Mouse (Mus musculus) lung, adult 2 months (tissue): ENCODE measurements around the gene Flot1. TPM values are rescaled to one million over a fixed set of nuclear protein-coding genes. Genes with fewer than 3 reads are reported as not detected.
"Not testable (repeated sequence)": the region's sequence is repeated elsewhere in the genome, so short reads cannot be mapped to it uniquely, and the experiment has no call there.

Source experiments
- DNase-seq: peaks from one replicate; pipeline ENCODE4 v3.0.0; 2022
- H3K4me1 ChIP-seq: fragments of 200-500 bp; 2 replicates; pipeline ENCODE4 v1.6.1; 2011; ENCODE audit warnings: low read length; ENCODE audit not compliant: control insufficient read depth, insufficient read depth
- H3K4me3 ChIP-seq: fragments of 200-500 bp; replicated peaks from 2 replicates; pipeline ENCODE3; 2011; ENCODE audit warnings: low read depth, mild to moderate bottlenecking, control low read depth, low read length; ENCODE audit errors: extremely low read depth
- CTCF ChIP-seq: fragments of 200-500 bp; IDR thresholded peaks from 2 replicates; pipeline ENCODE4 v1.5.1; 2011; ENCODE audit warnings: mild to moderate bottlenecking, low read length, control low read depth; ENCODE audit not compliant: insufficient read depth
- POLR2A ChIP-seq: fragments of 200-500 bp; IDR thresholded peaks from 2 replicates; pipeline ENCODE4 v1.6.1; 2011; ENCODE audit warnings: low read depth, mild to moderate bottlenecking, control low read depth, low read length, borderline replicate concordance; ENCODE audit errors: extremely low read depth
- WGBS: fragments of 180-500 bp; shearing (Covaris S2); methylation state at CpG from one replicate; pipeline ENCODE4 v1.1.7; 2018; 5-methylcytosine and 5-hydroxymethylcytosine counted together
- polyA plus RNA-seq: library from polyadenylated mRNA; depleted of rRNA; stranded (reverse); fragments of >200 nt; gene quantifications from 2 replicates; pipeline ENCODE4 v1.2.3, GENCODE M21; 2012

Flot1 gene
- polyA plus RNA-seq, 1 experiment = 89.7 TPM

DNA sequence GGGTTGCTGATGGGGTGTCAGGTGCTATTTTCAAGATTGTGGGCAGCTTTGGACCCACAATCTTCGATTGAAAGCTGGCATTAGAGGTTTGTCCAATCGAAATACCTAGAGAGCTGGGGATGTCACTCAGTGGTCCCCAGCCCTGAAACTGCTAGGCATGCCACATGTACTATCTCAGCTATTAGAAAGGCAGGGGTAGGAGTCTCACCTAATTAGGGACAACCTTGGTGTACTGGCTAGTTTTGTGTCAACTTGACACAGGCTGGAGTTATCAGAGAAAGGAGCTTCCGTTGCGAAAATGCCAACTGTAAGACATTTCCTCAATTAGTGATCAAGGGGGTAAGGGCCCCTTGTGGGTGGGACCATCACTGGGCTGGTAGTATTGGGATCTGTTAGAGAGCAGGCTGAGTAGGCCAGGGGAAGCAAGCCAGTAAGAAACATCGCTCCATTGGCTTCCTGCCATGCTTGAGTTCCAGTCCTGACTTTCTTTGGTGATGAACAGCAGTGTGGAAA lies 10.3 kb downstream of the Flot1 start:
- no peak for TF ChIP-seq CTCF
- TF ChIP-seq POLR2A = no peak
- 30% methylated on average over 5 of the region's 5 CpGs for WGBS
- H3K4me1 ChIP-seq = peaks cover 21% of the 10 kb centered on the region
- no peak overlapping the region for H3K4me3 ChIP-seq
- DNase-seq = no peak

- 49% methylated on average over 5 of the region's 5 CpGs for WGBS
- TF ChIP-seq POLR2A (no peak), CTCF (no peak)
- DNase-seq = no peak
- Histone ChIP-seq H3K4me3 (no peak overlapping the region), H3K4me1 (peaks cover 23% of the 10 kb centered on the region)
Observed at GRCm38 (mm10) chr17:35833894-35834293, 10.9 kb downstream of the Flot1 start.

DNA sequence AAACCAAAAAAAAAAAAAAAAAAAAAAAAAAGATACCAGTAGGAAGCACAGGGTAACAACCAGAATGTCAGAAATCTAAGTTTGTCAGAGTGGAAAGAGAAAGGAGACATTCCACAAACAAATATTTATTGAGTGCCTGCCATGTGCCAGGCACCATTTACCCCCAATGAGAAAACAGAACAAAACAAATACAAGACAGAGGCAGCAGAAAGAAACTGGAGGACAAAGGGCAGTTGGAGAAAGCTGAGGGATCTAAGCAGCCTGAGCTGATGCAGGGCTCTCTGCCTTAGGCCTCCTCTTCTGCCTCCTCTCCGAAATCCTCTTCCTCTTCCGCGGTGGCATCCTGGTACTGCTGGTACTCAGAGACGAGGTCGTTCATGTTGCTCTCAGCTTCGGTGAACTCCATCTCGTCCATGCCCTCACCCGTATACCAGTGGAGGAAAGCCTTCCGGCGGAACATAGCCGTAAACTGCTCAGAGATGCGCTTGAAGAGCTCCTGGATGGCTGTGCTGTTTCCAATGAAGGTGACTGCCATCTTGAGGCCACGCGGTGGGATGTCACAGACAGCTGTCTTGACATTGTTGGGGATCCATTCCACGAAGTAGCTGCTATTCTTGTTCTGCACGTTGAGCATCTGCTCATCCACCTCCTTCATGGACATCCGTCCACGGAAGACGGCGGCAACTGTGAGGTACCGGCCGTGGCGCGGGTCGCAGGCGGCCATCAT lies 11.8 kb downstream of the Flot1 start:
- peaks cover 18% of the 10 kb centered on the region for H3K4me1 ChIP-seq
- 49% methylated on average over 26 of the region's 26 CpGs for WGBS
- TF ChIP-seq CTCF (0 out of 2 replicates have a peak, but pooled peaks have one; percentile 8), POLR2A (no peak)
- no peak for DNase-seq
- no peak overlapping the region for H3K4me3 ChIP-seq

DNA sequence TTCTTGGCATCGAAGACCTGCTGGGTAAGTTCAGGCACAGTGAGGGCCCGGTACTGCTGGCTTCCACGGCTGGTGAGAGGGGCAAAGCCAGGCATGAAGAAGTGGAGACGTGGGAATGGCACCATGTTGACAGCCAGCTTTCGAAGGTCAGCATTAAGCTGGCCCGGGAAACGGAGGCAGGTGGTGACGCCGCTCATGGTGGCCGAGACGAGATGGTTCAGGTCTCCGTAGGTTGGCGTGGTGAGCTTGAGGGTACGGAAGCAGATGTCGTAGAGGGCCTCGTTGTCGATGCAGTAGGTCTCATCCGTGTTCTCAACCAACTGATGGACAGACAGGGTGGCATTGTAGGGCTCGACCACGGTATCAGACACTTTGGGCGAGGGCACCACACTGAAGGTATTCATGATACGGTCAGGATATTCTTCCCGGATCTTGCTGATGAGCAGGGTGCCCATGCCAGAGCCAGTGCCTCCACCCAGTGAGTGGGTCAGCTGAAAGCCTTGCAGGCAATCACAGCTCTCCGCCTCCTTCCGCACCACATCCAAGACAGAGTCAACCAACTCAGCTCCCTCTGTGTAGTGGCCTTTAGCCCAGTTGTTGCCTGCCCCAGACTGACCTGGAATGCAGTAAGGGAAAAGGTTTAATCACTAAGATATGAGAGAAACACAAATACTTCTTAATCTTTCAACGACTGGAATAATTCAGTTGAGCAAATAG lies 12.6 kb downstream of the Flot1 start:
- TF ChIP-seq CTCF (no peak), POLR2A (peak; percentile 18; the same call in 1 of the 2 replicates)
- DNase-seq = no peak
- 50% methylated on average over 26 of the region's 26 CpGs for WGBS
- H3K4me1 ChIP-seq = peaks cover 16% of the 10 kb centered on the region
- H3K4me3 ChIP-seq = no peak overlapping the region

DNA sequence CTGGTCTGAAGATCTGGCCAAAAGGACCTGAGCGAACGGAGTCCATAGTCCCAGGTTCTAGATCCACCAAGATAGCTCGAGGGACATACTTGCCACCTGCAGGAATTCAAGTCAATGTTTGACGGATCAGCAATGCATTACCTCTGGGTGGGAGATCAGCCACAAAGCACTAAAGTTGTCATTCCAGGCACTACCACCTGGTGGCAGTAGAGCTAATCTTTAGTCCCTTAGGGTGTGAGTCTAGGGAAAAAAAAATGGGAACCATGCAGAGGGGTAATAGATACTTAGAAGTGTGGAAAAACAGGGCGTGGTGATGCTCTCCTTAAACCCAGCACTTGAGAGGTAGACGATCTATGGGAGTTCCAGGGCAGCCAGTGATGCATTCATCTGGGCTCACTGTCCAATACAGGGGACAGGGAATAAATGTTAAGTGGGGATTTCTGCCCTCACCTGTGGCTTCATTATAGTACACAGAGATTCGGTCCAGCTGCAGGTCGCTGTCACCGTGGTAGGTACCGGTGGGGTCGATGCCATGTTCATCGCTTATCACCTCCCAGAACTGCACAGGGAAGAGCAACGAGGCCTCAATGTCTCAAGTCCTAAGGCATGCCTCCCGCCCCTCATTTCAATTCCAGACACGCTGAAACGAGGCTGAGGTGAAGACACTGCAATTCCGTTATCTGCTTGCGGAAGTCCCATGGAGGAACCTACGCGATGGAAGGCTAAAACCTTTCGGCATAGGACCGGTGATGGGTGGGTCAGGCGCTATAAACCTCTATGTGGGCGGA lies 13.3 kb downstream of the Flot1 start:
- H3K4me3 ChIP-seq = peak overlapping the region; percentile 88
- peak; percentile 83 for DNase-seq
- H3K4me1 ChIP-seq = peaks cover 16% of the 10 kb centered on the region
- TF ChIP-seq POLR2A (no peak; the same call in 1 of the 2 replicates), CTCF (peak; percentile 50)
- 5% methylated on average over 24 of the region's 24 CpGs for WGBS

- WGBS = under 1% methylated on average over 23 of the region's 25 CpGs
Observed at GRCm38 (mm10) chr17:35836991-35837422, 14.0 kb downstream of the Flot1 start.

DNA sequence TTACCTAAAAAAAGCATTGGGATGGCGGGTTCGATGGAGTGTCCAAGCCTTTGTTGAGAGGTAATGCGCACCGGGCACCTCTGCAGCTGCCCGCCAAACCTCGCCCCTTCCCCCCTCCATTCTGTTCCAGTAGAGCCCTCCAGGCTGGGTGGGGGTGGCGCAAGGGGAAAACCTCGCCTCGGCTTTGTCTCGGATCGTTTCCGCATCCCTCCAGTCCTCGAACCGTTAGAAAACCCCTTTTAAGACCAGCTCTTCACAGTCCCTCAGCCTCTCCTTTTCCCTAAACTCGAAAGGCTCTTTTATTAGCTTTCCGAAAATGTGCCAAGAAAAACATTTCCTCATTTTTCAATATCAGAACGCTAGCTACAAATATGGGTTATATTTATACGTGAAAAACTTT lies 14.5 kb downstream of the Flot1 start:
- DNase-seq = peak; percentile 54
- WGBS = under 1% methylated on average over 18 of the region's 18 CpGs
- TF ChIP-seq CTCF (no peak), POLR2A (no peak)
- Histone ChIP-seq H3K4me1 (peaks cover 21% of the 10 kb centered on the region), H3K4me3 (peak overlapping the region; percentile 88)

More at GRCm38 (mm10) chr17:35836991-35837422, 14.0 kb downstream of the Flot1 start:
- Histone ChIP-seq H3K4me3 (peak overlapping the region; percentile 88), H3K4me1 (peaks cover 18% of the 10 kb centered on the region)
- TF ChIP-seq CTCF (no peak), POLR2A (no peak)
- DNase-seq = peak; percentile 84

DNA sequence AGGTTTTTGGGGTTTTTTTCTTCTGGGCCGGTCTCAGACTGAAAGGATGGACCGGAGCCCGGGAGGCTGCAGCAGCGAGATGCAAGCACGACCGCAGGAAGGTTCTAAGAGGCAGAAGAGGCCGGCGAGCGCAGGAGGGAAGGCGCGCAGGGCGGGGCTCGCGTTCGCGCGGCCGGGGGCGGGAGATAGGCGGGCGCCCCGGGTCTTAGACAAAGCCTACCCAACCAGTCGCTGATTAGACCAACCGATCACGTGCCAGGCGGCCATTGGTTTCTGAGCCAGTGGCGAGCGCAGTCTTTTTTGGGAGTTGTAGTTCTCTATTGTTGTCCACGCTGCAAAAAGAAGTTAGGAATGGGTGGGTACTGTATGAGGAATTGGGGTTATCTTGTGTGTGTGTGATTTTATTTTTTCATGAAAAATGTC lies 15.1 kb downstream of the Flot1 start, which contains the start of gene Tubb5:
Gene Tubb5 (minus strand): TSS at position 185 of the 423 bp plus-strand sequence.
- DNase-seq = peak; percentile 90
- H3K4me3 ChIP-seq = peak within 1 kb of the TSS; percentile 88
- peaks cover 21% of the 10 kb centered on the region for H3K4me1 ChIP-seq
- TF ChIP-seq POLR2A = peak; percentile 97
- TF ChIP-seq CTCF = no peak
- under 1% methylated on average over 29 of the region's 29 CpGs for WGBS

DNA sequence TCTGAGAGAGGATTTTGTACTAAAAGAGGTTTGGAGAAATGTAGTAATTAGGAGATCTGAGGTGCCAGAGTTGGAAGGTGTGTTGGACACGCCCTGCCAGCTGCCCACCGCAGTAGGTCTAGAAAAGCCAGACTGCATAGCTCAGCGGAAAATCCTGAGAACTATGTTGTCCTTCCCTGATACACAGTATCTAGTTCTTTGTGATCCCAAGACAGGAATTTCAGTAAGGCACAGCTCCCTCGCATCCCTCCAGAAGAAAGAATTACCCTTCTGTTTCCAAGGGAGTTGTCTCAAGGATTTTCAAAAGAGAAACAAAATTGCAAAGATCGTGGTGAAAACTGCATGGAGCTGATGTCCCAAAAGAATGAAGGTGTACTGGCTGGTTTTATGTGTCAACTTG lies 15.5 kb downstream of the Flot1 start:
- no peak for TF ChIP-seq POLR2A
- TF ChIP-seq CTCF = no peak
- no peak overlapping the region for H3K4me3 ChIP-seq
- DNase-seq = no peak
- H3K4me1 ChIP-seq = peaks cover 21% of the 10 kb centered on the region
- 6% methylated on average over 5 of the region's 5 CpGs for WGBS

DNA sequence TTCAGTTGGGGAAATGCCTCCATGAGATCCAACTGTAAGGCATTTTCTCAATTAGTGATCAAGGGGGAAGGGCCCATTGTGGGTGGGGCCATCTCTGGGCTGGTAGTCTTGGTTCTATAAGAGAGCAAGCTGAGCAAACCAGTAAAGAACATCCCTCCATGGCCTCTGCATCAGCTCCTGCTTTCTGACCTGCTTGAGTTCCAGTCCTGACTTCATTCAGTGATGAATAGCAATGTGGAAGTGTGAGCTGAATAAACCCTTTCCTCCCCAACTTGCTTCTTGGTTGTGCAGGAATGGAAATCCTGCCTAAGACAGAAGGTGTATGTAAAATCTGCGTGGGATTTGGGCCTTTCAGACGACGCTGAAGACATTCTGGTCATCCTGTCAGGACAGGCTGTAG lies 16.0 kb downstream of the Flot1 start:
- DNase-seq, H3K4me3 ChIP-seq: not testable (repeated sequence)
- WGBS = 60% methylated on average over 3 of the region's 3 CpGs
- peaks cover 21% of the 10 kb centered on the region for H3K4me1 ChIP-seq
